Mouse (Mus musculus) spleen, adult 2 months (tissue): ENCODE results near the gene Syt6. TPM values are rescaled to one million over a fixed set of nuclear protein-coding genes. Genes with fewer than 3 reads are reported as not detected.
A peak's percentile ranks its signal among the peaks of the same experiment; 100 is the strongest.

Source experiments
- DNase-seq, 2 experiments: peaks; one replicate each; pipeline versions ENCODE4 v3.0.0 to v3.0.0-alpha.2; 2012 to 2021; ENCODE audit warnings: low spot score in 2 of 2, low read depth in 1 of 2
- H3K27ac ChIP-seq: fragments of 200-500 bp; 2 replicates; pipeline ENCODE4 v1.5.1; 2012; ENCODE audit warnings: low read length, inconsistent platforms; ENCODE audit not compliant: insufficient read depth
- H3K27me3 ChIP-seq: fragments of 200-500 bp; 2 replicates; pipeline ENCODE4 v1.6.1; 2012; ENCODE audit warnings: mild to moderate bottlenecking, moderate library complexity, low read length, inconsistent platforms; ENCODE audit not compliant: control insufficient read depth, insufficient read depth
- H3K36me3 ChIP-seq: fragments of 200-500 bp; 2 replicates; pipeline ENCODE4 v1.6.1; 2012; ENCODE audit warnings: mild to moderate bottlenecking, low read length, inconsistent platforms; ENCODE audit not compliant: control insufficient read depth, insufficient read depth
- H3K4me1 ChIP-seq: fragments of 200-500 bp; 2 replicates; pipeline ENCODE4 v1.6.1; 2011; ENCODE audit warnings: inconsistent platforms; ENCODE audit not compliant: control insufficient read depth, insufficient read depth, insufficient read length
- H3K4me3 ChIP-seq: fragments of 200-500 bp; 2 replicates; pipeline ENCODE4 v1.5.1; 2011; ENCODE audit warnings: mild to moderate bottlenecking, inconsistent platforms; ENCODE audit not compliant: insufficient read depth, insufficient read length; ENCODE audit errors: extremely low read depth
- CTCF ChIP-seq: fragments of 200-500 bp; IDR thresholded peaks from 2 replicates; pipeline ENCODE4 v1.5.1; 2011; ENCODE audit warnings: mild to moderate bottlenecking, inconsistent platforms; ENCODE audit not compliant: insufficient read depth, insufficient read length, insufficient replicate concordance; ENCODE audit errors: extremely low read depth
- POLR2A ChIP-seq: fragments of 200-500 bp; IDR thresholded peaks from 2 replicates; pipeline ENCODE4 v1.6.1; 2011; ENCODE audit warnings: low read depth, low read length, inconsistent platforms
- WGBS: fragments of 180-500 bp; shearing (Covaris S2); methylation state at CpG from one replicate; pipeline ENCODE4 v1.1.7; 2018; 5-methylcytosine and 5-hydroxymethylcytosine counted together
- polyA plus RNA-seq: library from polyadenylated mRNA; depleted of rRNA; stranded (reverse); fragments of >200 nt; gene quantifications from 2 replicates; pipeline ENCODE4 v1.2.3, GENCODE M21; 2012

The Syt6 gene
- polyA plus RNA-seq, 1 experiment = 0.41 TPM

DNA sequence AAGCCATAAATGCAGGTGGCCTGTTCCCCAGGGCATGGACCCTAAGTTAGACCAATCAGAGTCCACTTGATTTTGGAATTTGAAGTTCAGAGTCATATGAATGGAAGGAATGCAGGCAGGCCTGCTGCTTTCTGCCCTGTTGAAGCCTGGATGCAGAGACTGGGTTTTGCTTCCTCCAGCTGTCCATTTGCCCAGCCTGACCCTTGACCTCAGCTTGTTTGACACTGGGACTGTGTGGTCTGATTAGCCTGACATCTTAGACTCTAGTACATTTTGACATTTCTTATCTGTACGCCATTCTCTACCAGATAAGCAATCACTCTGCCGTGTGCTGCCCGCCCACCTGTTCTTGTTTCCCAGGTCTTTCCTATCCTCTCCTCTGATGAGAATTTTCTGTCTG lies 28.4 kb upstream of the Syt6 start:
- 82% methylated on average over 3 of the region's 3 CpGs for WGBS
- H3K27ac ChIP-seq = no peak overlapping the region
- no peaks in the 10 kb centered on the region for H3K27me3 ChIP-seq
- H3K4me3 ChIP-seq = no peak overlapping the region
- TF ChIP-seq POLR2A (no peak), CTCF (no peak)
- DNase-seq = no peak
- H3K4me1 ChIP-seq = no peaks in the 10 kb centered on the region
- H3K36me3 ChIP-seq = no peaks in the 10 kb centered on the region

- H3K4me1 ChIP-seq = no peaks in the 10 kb centered on the region
- no peak overlapping the region for H3K27ac ChIP-seq
- no peak overlapping the region for H3K4me3 ChIP-seq
- H3K36me3 ChIP-seq = no peaks in the 10 kb centered on the region
- DNase-seq = no peak
- no peak for TF ChIP-seq CTCF
- no peak for TF ChIP-seq POLR2A
- H3K27me3 ChIP-seq = no peaks in the 10 kb centered on the region
- 81% methylated on average over 5 of the region's 5 CpGs for WGBS
Measured at GRCm38 (mm10) chr3:103550236-103550635, 24.8 kb upstream of the Syt6 start.

GRCm38 (mm10) chr3:103567226-103567625 lies 7.8 kb upstream of the Syt6 start:
- H3K36me3 ChIP-seq = no peaks in the 10 kb centered on the region
- WGBS = 85% methylated on average over 3 of the region's 3 CpGs
- no peaks in the 10 kb centered on the region for H3K4me1 ChIP-seq
- TF ChIP-seq POLR2A (no peak), CTCF (no peak)
- H3K4me3 ChIP-seq = no peak overlapping the region
- H3K27me3 ChIP-seq = no peaks in the 10 kb centered on the region
- no peak overlapping the region for H3K27ac ChIP-seq
- no peak for DNase-seq

GRCm38 (mm10) chr3:103572526-103572925 lies 2.5 kb upstream of the Syt6 start:
- WGBS = 78% methylated on average over 4 of the region's 4 CpGs

GRCm38 (mm10) chr3:103573106-103573790 lies 1.8 kb upstream of the Syt6 start:
- peaks cover 24% of the 10 kb centered on the region for H3K27me3 ChIP-seq
- H3K36me3 ChIP-seq = no peaks in the 10 kb centered on the region
- no peaks in the 10 kb centered on the region for H3K4me1 ChIP-seq
- TF ChIP-seq CTCF = no peak
- TF ChIP-seq POLR2A = no peak
- no peak overlapping the region for H3K27ac ChIP-seq
- WGBS = 8% methylated on average over 20 of the region's 20 CpGs
- H3K4me3 ChIP-seq = no peak overlapping the region
- DNase-seq = no peak

More at GRCm38 (mm10) chr3:103572526-103572925, 2.5 kb upstream of the Syt6 start:
- Histone ChIP-seq H3K36me3 (no peaks in the 10 kb centered on the region), H3K27me3 (peaks cover 24% of the 10 kb centered on the region), H3K27ac (no peak overlapping the region), H3K4me1 (no peaks in the 10 kb centered on the region), H3K4me3 (no peak overlapping the region)
- TF ChIP-seq POLR2A = no peak
- no peak for DNase-seq

- peaks cover 24% of the 10 kb centered on the region for H3K27me3 ChIP-seq
- no peaks in the 10 kb centered on the region for H3K36me3 ChIP-seq
- WGBS = 3% methylated on average over 14 of the region's 14 CpGs
- H3K4me1 ChIP-seq = no peaks in the 10 kb centered on the region
- no peak for TF ChIP-seq POLR2A
- no peak for TF ChIP-seq CTCF
- DNase-seq = peak; percentile 11
- no peak overlapping the region for H3K4me3 ChIP-seq
- no peak overlapping the region for H3K27ac ChIP-seq
Measured at GRCm38 (mm10) chr3:103573791-103574166, 1.3 kb upstream of the Syt6 start.

DNA sequence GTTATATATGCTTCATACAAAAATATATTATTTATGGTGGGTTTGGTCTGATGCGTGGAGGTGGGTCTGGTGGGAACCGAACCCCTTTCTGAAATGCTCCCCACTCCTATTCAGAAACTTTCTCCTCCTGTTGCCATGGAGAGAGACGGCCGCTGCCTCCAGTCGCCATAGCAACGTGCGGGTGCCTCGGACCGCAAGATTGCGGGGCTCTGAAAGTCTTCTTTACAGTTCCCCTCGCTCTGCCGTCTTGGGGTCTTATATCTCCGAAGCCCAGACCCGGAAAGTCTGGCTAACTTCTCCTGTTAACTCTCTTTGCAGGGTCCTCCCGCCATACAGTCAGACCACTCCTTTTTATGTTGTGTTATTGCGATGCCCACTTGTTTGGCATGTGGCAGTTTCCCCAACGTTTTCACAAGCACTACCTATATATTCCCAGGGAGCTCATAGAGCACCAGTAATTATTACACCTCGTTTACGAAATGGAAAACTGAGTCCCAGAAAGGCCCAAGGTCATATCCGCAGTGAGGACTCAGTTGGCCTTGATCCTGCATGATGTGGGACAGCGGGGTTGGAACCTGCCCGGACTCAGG lies 370 bp upstream of the Syt6 start:
- WGBS = 24% methylated on average over 22 of the region's 22 CpGs
- TF ChIP-seq POLR2A (no peak), CTCF (no peak)
- Histone ChIP-seq H3K4me3 (no peak overlapping the region), H3K27me3 (peaks cover 24% of the 10 kb centered on the region), H3K27ac (no peak overlapping the region), H3K4me1 (no peaks in the 10 kb centered on the region), H3K36me3 (no peaks in the 10 kb centered on the region)
- DNase-seq = no peak
